Mouse (Mus musculus) telencephalon, adult 2 months (tissue): ENCODE measurements around the gene Gabrb1.
A peak's percentile ranks its signal among the peaks of the same experiment; 100 is the strongest.
"Not testable (repeated sequence)": the region's sequence is repeated elsewhere in the genome, so short reads cannot be mapped to it uniquely, and the experiment has no call there.

ENCODE experiments used
- DNase-seq: peaks from one replicate; pipeline ENCODE4 v3.0.0-alpha.2; 2011; ENCODE audit warnings: low read depth, low spot score

Gabrb1 gene

DNA sequence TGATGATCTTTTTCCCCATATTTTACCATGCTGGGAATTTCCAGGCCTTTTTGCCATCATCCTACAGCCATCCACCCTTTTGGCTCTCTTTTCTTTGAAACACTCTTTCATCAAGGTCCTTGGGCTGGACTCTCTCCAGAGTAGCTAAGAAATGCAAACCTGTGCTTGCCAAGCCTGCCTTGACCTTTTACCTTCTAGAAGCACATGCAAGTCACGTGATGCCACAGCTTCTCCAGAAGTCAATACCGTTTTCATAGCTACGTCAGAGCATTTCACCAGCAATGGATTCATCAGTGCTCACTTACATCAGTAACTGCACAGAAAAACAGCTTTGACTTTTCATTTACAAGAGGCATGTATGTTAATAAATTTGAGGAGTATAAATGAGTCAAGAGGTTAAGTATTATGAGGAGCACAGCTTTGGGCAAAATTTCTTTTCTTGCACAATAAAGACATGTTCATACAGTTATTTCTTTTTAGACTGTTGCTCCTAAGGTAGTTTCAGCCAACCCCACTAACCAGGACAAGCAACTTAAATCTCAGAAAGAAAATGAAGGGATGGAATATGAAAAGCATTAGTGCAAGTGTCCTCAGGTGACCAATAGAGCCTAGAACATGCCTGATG is 346.0 kb downstream of the Gabrb1 start:
- no peak for DNase-seq

- DNase-seq: no peak
Observed at GRCm38 (mm10) chr5:72036954-72037353, 379.0 kb downstream of the Gabrb1 start.

DNA sequence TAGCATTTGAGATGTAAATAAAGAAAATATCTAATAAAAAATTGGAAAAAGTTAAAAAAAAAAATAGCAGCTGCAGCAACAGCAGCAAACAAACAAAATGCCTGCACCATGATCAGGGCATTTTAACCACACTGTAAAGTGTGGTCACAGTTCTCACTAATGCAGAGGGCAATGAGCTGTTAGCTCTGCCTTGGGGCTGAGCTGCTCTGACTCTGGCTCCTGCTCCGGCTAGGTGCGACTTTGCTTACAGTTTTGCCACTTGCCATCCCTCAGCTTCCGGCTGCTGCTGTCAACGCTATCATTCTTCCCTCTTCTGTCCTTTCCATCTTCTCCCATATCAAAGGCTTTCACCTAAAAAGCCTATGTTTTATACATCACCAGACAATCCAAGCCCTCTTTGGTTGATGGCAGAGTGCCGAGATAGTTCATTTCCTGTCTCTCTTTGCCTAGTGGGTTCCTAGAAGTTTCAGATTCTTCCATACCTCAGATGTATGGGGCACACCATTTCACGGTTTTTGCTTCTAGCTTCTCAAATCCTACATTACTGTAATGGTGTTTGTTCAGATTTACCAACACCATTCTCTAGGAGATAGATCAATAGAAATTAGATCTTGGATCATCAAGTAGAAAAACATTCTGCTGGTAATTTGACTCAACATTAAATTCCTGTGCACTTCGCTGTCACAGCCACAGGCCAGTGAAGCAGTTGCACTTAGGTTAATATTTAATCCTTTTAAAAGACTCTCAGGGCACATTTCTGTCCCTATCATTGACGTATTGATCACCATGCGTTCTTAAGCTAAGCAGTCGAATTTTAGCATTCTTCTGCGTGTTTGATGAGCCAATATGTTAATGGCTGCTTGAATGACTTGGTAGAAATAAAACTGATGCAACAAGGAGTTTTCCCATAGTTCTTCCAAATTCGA is 385.6 kb downstream of the Gabrb1 start:
- no peak for DNase-seq

- no peak for DNase-seq
Observed at GRCm38 (mm10) chr5:72046261-72046660, 388.3 kb downstream of the Gabrb1 start.

DNA sequence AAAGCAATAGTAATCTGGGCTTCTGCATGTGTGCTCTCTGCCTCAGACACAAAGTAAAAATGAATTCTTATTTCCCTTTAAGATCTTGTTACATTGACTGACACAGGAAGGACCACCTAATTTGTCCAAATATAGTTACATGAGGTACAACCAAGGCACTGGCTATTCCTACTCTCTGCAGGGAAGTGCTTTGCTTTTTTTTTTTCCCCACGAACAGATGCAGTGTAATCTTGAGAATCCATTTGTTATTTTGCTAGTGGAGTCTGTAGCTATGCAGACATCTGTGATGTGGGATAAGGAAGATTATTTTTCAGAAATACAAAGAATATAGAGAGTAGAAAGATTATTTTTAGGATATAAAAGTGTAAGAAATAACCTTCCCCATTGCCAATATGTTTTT is 406.2 kb downstream of the Gabrb1 start:
- DNase-seq: peak; percentile 55

- peak; percentile 71 for DNase-seq
Observed at GRCm38 (mm10) chr5:72068826-72069225, 410.9 kb downstream of the Gabrb1 start.

- not testable (repeated sequence) for DNase-seq
Observed at GRCm38 (mm10) chr5:72069398-72069797, 411.5 kb downstream of the Gabrb1 start.

DNA sequence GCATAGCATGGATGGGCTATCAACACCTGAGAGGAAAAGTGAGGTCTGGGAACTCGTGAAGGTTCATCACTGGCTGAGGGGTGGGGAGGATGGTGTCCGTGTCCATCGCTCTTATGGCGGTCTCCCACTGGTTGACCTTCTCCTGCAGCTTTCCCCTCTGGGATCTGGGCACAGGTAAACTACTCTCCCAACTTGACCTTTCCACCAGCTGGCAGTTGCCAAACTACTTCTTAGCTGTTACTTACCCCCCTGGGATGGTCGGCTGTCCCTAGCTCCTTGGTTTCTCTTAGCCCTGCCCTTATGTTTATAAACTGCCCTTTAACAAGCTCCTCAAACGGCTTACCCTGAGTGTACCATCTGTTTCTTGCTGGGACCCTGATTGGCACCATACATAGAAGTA is 418.9 kb downstream of the Gabrb1 start:
- DNase-seq: no peak

DNA sequence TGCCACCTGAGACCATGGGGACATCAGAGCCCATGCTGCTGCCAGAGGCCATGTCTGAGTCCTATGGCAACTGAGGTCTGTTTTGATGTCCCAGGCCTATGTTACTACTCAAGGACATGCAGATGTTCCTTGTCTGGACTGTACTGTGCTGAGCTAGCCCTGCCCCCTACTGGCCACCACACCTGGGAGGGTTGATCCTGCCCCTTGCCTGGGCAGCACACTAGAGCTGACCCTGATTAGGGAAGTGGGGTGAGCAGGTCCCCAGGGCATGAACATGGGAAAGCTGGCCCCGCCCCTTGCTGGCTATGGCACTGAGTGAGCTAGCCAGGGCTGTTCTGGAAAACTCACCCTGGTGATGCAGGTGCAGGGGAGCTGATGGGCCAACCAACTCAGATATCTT is 428.6 kb downstream of the Gabrb1 start:
- DNase-seq: no peak

DNA sequence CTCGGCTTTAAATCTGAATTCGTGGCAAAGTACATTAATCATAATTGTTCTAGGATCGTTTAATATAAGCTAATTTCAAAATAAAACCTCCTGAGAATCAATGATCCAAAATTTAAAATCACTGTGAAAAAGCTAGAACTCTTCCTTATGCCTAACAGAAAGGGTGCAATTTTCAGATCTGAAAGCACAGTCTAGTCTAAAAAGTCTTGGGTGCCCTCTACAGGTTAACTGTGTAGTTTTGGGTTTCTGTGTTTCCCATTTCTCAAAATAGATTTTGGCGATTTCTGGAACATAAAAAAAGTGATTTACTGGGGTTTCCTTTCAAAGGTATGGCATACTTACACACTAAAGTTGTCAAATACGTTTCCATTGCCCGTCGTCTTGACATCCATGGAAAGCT is 436.7 kb downstream of the Gabrb1 start:
- peak; percentile 58 for DNase-seq

- DNase-seq: no peak
Observed at GRCm38 (mm10) chr5:72095015-72095414, 437.1 kb downstream of the Gabrb1 start.

DNA sequence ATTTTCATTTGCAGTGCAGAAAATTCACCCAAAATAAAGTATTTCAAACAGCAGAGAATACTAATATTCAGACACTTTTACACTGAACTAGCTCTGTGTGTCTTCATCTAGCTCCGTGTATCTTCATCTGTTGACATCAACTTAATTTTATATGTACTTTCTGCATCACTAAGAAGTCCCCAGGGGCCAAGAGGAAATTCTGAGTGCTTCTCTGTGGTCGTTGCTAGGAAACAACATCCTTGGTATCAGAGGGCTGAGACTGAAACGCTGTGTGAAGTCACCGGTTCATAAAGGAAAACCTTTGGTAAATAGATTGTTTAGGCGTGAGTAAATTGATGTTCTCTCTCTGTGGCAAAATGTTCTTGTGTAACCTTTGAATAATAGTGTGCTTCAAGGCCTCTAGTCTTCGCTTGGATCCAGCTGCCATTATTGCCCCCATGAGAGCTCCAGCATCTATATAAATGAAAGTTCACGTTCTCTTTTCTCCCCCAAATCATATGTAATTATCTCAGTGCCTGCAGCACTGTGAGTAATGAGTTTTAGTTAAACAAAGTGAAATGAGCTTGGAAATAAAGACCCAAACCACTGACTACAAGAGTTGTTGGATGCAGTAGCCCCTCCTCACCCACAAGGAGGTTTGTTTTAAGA is 446.5 kb downstream of the Gabrb1 start:
- DNase-seq: no peak

GRCm38 (mm10) chr5:72122414-72123037 is 464.6 kb downstream of the Gabrb1 start:
- no peak for DNase-seq

- no peak for DNase-seq
Observed at GRCm38 (mm10) chr5:72126681-72127080, 468.8 kb downstream of the Gabrb1 start.

- DNase-seq: no peak
Observed at GRCm38 (mm10) chr5:72133906-72134305, 476.0 kb downstream of the Gabrb1 start.

DNA sequence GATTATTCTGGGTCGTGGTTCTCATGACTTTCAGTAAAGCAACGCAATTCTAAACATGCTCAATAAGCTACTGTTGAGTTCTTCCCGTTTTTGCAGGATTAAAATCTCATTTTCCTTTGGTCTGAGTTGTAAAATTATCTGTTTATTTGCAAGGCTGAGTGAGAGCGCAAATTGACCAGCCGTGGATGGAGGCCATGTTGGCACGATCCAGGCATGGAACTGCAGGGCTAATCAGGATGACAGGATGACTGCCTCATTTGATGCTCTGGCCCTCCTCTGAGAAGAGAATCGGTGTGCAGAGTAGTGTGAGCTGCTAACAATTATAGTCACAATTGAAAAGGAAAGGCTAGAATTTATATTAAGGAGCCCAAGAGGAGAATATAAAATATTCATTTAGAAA is 480.3 kb downstream of the Gabrb1 start:
- DNase-seq: no peak

- DNase-seq: no peak
Observed at GRCm38 (mm10) chr5:72139619-72140018, 481.7 kb downstream of the Gabrb1 start.

DNA sequence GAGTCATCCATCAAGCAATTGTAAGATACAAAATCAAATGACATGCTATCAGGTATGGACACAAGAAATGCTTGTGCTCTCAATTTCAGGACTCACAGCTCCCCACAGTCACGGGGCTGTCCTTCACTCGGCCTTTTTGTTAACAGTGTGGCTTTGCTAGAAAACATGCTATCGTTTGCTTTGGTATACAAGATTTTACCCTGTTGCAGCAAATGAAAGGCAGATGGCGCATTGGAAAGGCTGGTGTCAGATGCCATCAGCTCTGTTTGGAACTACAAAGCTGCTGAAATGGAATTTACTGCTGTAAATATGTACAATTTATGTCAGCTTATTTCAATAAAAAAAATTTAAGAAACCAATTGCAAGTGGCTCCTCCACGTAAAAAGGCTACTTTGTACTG is 490.8 kb downstream of the Gabrb1 start:
- DNase-seq: no peak

DNA sequence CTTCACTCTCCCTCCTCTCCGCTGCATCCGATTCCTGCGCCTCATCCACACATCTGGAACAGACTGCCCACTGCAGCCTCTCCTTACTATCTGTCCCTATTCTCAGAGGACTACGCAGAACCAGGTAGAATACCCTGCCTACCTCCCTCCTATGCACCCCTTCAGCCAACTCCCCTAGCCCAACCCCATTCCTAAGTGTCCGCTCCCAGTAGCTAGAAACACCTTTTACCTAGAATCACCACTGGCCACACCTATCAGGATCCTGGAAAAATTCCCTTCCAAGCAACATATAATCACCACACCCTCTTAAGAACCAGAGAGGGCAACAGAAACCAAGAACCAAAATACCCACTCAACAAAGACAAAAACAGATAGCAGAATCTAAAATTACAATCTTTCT is 493.0 kb downstream of the Gabrb1 start:
- no peak for DNase-seq

GRCm38 (mm10) chr5:72155686-72156085 is 497.8 kb downstream of the Gabrb1 start:
- not testable (repeated sequence) for DNase-seq

DNA sequence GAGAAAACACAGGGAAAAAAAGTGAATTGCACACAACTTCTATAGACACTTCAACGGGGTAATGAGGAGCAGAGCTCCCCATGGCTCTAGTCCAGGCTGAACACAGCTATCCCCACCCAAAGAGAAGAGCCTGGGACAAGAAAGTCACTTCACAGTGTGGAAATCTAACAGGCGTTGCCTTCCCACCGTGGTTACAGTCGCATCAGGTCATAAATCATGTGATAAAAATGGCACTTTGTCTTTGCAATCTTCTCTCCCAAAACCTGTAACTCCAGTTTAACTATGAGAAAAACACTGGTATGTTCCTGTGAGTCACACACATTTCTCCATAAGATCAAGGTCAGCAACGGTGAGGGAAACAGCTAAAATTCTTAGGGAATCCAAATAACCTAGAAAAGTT is 498.7 kb downstream of the Gabrb1 start:
- no peak for DNase-seq

GRCm38 (mm10) chr5:72158667-72159066 is 500.8 kb downstream of the Gabrb1 start:
- no peak for DNase-seq
